Mouse (Mus musculus) T-helper 1 cell (primary cell): ENCODE results near the gene Gm42906.

Source experiments
- in situ Hi-C: fragments of 300-600 bp; cut with MboI, MseI; formaldehyde crosslinking; loops from one replicate; pipeline ENCODE4 v1.15.1; 2025; ENCODE audit warnings: high pct_unique_total_duplicates

The Gm42906 gene

DNA sequence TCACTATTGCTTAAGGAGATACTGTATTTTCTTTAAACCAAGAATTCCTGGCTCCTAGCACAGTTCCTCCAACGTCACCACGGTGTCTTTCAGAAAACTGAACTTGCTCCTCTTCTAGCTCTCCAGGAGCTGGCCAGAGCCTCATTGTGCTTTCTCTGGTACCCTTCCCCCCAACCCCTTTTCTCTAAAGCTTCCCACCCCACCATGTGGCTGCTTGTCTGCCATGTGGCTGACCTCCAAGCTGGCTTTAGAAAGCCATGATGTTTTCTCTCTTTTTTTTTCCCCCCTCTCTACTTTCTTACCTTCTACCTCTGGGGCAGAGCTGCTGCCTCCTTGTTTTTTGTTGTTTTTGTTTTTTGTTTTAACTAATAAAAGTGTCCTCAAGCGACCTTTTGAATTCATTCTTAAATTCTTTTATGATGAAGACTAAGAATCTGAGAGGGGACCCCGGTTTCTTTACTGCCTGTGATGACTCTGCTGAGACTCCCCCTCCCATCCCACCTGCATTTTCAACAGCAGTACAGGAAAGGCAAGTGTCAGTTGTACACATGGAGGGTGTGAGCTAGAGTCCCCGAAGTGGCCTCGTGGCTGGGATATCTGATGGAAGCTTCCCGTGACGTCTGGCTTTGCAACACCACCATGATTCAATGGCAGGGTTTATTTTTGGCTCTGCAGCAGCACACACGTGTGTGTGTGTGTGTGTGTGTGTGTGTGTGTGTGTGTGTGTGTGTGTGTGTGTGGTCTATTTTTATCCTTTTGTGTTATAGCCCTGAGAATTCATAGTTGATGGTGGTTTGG, 393.0 kb downstream of the Gm42906 start:
- in situ Hi-C loops: no loop called here

DNA sequence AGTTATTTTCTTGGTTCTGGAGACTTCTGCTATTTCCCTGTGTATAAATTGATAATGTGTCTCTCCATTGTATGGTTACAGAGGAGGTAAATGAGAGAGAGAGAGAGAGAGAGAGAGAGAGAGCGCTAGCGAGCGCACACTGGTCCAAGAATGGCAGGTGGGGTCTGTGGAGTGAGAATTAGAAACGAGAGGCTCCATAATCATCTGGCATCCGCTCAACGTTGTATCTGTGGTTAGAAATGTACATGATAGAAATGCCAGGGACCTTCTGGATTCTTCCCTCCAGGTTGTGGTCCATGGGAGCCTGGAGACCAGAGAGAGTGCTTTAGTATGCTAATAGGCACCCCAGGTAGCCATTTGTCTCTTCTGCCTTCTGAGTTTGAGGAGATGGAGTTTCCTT, 399.1 kb downstream of the Gm42906 start:
- in situ Hi-C loops: no loop called here

DNA sequence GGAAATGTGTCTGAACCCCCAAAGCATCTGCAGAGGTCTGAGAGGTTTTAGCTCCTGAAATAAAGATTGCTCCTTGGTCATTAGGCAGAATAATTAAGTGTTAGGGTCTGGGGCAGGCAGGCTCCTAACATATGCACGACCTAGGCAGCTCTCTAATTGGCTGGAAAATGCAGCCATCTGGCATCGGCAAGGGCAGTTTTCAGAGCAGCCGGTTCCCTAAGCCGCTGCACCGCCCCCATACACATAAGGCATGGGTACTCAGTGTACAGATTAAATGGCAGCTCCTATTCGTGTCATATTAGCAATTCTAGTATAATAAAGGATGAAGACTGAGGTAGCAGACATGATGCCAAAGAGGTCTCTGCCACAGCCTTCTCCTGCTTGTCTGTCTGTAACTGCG, 400.8 kb downstream of the Gm42906 start:
- in situ Hi-C loops: no loop called here

DNA sequence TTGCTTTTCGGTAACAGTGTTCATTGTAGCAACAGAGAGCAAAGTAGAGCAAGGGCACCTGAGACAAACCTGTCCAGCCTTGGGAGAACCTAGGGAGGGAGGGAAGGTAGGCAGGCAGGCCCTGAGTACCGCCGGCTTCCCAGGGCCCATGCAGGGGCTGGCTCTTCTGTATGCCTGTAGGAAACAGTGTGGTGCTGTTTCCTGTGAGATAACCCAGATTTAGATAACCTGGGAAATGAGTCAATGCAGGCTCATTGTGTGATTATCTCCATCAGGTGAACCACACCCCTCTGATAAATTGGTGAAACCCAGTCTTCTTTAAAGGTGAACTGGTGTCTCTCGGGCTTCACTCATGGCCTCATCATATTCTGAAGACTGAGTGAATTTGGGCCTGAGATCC, 401.9 kb downstream of the Gm42906 start:
- in situ Hi-C loops: no loop called here

DNA sequence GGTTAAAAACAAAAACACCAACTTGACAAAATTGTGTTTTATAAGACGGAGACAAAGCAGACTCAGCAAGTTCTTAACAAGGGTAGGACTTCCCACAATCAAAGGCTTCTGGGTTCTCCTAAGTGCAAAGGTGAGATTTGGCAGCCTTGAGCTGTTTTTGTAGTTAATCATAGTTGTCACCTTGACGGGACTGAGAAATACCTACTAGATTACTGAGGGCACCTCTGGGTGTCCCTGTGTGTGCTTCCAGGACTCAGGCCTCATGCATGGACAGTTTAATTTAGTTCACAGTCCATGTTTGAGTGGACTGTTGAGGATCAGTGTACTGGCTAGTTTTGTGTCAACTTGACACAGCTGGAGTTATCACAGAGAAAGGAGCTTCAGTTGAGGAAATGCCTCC, 403.5 kb downstream of the Gm42906 start:
- in situ Hi-C loops: no loop called here

DNA sequence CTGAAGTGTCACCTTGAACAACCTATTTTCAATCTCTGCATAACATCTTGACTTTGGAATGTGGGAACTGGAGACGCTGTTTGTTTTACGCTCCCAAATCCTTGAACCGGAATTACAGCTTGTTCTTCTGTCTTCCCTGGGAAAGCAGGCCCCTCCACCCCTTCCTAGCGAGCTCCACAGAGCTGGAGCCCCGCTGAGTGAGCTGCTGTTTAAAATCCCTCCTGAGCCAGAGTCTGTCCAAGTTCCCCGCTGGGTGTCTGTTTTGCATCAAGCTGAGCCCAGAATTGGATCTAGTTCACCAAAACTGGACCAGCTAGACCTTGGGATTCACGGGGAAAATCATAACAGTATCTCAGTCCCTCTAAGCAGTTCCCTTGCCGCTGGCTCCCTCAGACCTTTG, 404.5 kb downstream of the Gm42906 start:
- in situ Hi-C loops: no loop called here

DNA sequence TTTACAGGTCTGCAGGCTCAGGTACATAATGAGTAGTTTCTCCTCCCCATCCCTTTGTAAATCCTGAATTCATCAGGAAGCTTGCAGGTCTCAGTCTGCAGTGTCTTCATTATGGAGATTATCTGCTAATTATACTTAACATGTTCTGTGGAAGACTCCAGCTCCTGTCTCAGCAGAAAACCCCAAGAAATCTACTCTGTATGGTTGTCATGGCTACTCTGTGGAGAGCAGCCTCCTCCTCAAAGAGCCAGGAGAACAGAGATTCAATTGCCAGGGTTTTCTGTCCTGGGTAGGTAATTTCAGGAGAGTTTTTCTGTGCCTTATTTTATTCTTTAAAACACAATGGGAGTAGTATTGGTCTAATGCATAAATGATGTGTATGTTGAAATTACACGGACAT, 405.0 kb downstream of the Gm42906 start:
- in situ Hi-C loops: no loop called here

DNA sequence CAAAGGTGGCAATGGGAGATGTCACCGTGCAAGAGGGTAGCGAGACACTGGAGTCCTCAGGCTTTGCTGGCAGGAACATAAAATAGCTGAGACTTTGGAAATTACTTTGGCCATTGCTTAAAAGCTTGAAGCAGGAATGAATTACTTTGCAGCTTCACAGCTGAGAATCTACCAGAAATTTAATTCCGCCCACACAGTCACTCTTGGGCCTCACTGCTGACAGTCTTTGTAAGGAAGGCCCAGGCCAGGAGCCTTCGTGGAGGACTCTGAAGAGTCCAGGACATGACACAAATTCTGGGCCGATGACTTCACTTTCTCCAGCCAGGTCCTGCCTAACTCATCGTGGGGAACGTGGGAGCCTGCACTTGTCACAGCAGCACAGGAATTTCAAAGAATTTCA, 405.9 kb downstream of the Gm42906 start:
- in situ Hi-C loops: no loop called here

DNA sequence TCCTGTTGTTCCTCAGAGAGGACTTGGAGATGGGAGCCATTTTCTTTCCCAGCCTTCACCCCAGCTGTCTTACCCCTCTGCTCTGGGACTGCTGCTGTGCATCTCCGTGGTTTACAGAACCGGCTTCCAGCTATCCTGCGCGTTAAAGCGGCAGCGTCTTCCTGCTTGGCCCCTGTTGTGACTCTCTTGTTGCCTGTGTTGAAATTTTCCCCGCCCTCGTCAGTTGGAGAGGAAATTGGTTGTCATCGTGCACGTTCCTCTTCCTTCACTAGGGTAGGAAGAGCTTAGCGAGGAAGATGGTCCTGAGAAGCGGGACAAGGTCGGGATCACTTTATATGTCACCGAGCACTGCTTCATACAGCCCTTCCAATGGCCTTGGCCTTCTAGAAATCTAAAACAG, 407.1 kb downstream of the Gm42906 start:
- in situ Hi-C loops: no loop called here

DNA sequence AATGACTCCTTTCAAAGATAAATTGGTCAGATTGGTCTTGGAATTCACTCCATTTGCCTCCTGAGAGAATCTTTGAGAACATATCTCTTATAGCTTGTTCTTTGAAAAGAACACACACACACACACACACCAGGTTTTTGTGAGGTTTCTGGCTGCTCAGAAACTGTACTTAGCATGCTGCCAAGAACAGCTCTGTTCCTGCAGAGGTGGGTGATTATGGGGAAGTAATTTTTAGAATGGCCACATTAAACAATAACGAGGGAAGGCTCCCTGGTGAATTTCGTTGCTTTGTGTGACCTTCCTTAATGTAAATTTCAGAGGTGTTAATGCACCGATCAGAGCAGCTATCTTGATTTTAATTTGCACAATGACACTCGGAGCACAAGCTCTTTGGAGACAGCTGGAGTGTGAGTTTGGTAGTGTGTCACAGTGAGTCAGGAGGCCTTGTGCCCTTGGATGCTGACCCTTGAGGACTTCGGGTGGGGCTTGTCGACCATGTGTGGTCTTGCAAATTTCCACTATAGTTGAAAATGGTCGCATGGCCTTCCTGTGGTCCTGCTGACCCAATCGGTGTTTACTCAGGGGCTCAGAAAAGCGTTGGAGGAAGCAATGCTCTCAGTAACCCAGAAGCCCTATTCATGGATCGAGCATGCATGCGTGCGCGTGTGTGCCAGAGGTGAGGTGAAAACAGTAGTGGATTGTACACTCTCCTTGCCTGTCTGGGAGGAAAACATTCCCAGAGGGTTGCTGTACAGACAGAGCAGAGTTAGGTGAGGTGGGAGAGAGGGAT, 407.7 kb downstream of the Gm42906 start:
- in situ Hi-C loops: no loop called here

DNA sequence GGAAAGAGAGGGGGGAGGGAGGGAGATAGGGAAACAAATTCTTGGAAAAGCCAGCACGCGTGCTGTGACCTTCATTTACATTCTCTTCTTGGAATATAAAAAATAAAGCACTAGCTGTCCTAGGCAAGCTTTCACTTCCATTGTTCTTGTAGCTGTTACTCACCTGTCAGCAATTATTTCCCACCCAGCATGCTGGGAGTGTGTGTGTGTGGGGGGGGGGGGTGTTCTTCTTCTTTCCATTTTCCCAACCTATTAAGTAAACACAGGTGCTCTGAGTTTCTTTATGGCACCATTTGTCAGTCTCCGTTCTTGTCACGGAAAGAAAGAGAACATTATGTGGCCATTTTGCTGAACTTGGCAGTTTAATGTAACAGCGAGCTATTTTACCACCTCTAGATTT, 409.0 kb downstream of the Gm42906 start:
- in situ Hi-C loops: no loop called here

DNA sequence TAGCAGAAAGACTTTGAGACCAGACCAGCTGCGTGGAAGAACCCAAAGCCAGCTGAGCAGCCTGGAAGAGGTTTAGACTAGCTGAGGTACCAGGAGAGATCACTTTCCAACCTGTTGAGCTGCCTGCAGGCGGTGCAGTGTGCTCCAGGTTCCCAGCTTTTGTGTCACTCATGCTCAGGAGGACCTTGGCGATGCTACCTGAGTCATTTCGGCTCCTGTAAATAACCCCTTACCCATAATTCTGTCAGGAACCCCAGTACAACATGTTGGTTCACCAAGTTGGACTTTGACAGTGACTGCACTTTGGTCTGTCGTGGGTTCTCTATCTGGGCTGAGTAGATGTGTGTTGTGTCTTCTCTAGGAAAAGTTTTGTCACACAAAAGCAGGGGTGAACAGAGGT, 409.5 kb downstream of the Gm42906 start:
- in situ Hi-C loops: no loop called here
